Mouse (Mus musculus) cerebellum, adult 9-10 months (tissue): Measurements from ENCODE around the gene Supt6.
"Not testable (repeated sequence)": the region's sequence is repeated elsewhere in the genome, so short reads cannot be mapped to it uniquely, and the experiment has no call there.

ENCODE experiments used
- DNase-seq: peaks from one replicate; pipeline ENCODE4 v3.0.0; 2022

The Supt6 gene

GRCm38 (mm10) chr11:78215709-78216317 is 30.0 kb downstream of the Supt6 start:
- DNase-seq, result peak; percentile 36

GRCm38 (mm10) chr11:78213086-78213817 is 32.5 kb downstream of the Supt6 start:
- DNase-seq, result no peak

- no peak for DNase-seq
These were observed 34.3 kb downstream of the Supt6 start for GRCm38 (mm10) chr11:78211513-78211912.

- no peak for DNase-seq
These were observed 35.2 kb downstream of the Supt6 start for GRCm38 (mm10) chr11:78210615-78211014.

- DNase-seq, result no peak
These were observed 35.9 kb downstream of the Supt6 start for GRCm38 (mm10) chr11:78209886-78210285.

- DNase-seq, result no peak
These were observed 38.6 kb downstream of the Supt6 start for GRCm38 (mm10) chr11:78207190-78207589.

- no peak for DNase-seq
These were observed 40.2 kb downstream of the Supt6 start for GRCm38 (mm10) chr11:78205361-78206206.

GRCm38 (mm10) chr11:78204287-78204686 is 41.5 kb downstream of the Supt6 start:
- no peak for DNase-seq

GRCm38 (mm10) chr11:78202372-78202771 is 43.4 kb downstream of the Supt6 start:
- DNase-seq, result no peak

GRCm38 (mm10) chr11:78195101-78195863 is 50.5 kb downstream of the Supt6 start:
- DNase-seq, result no peak

- no peak for DNase-seq
These were observed 51.2 kb downstream of the Supt6 start for GRCm38 (mm10) chr11:78194411-78195100.

- DNase-seq, result no peak
These were observed 52.7 kb downstream of the Supt6 start, which contains the start of gene Proca1 for GRCm38 (mm10) chr11:78193113-78193512. Proca1 (plus strand) TSS chr11:78193392.

GRCm38 (mm10) chr11:78190041-78190440 is 55.7 kb downstream of the Supt6 start:
- DNase-seq, result no peak

- DNase-seq, result no peak
These were observed 56.4 kb downstream of the Supt6 start for GRCm38 (mm10) chr11:78189234-78190040.

- no peak for DNase-seq
These were observed 57.2 kb downstream of the Supt6 start, which contains the start of gene Rab34 for GRCm38 (mm10) chr11:78188331-78189233. Rab34 (plus strand) TSS chr11:78188430.

GRCm38 (mm10) chr11:78184702-78185101 is 61.1 kb downstream of the Supt6 start:
- not testable (repeated sequence) for DNase-seq

- no peak for DNase-seq
These were observed 61.8 kb downstream of the Supt6 start for GRCm38 (mm10) chr11:78183884-78184514.

GRCm38 (mm10) chr11:78182961-78183844 is 62.6 kb downstream of the Supt6 start, which contains the start of gene Rpl23a:
Rpl23a (minus strand) TSS chr11:78183584.
- peak; percentile 97 for DNase-seq
